Mouse (Mus musculus): ENCODE results near the gene Tuba3b. TPM values are rescaled to one million over a fixed set of nuclear protein-coding genes. Genes with fewer than 3 reads are reported as not detected.

Tuba3b gene
- total and polyA plus RNA-seq, 3 experiments: not detected

- Histone ChIP-seq H3K4me1 (ENCODE audit: control insufficient read depth in 1 of 2, insufficient read depth in 2 of 2) (no peaks in the 10 kb centered on the region), H3K4me3 (replicated peaks in 1 of 3; ENCODE audit: low read depth in 2 of 3, low read length in 2 of 3, poor library complexity in 1 of 3) (no peak overlapping the region), H3K9ac (ENCODE audit: insufficient read depth, low read depth) (no peak overlapping the region), H3K36me3 (replicated peaks in 1 of 2; ENCODE audit: control insufficient read depth in 1 of 2, insufficient read depth in 1 of 2, low read length in 1 of 2) (no peaks in the 10 kb centered on the region), H3K79me2 (replicated peaks; ENCODE audit: control insufficient read depth, extremely low read depth, insufficient read depth, poor library complexity, severe bottlenecking) (no peaks in the 10 kb centered on the region), H3K4me2 (ENCODE audit: insufficient read depth, low read depth, poor library complexity, severe bottlenecking) (no peak overlapping the region), H3K9me3 (replicated peaks; ENCODE audit: low read length) (peaks cover 3% of the 10 kb centered on the region), H3K27me3 (replicated peaks) (no peaks in the 10 kb centered on the region), H3K27ac (ENCODE audit: insufficient read depth, low read depth) (no peak overlapping the region)
- DNase-seq (ENCODE audit: extremely low read depth): no peak
- dilution Hi-C loops (cut with MboI; ENCODE audit: extremely low pct_ligation_motif_present, extremely low pct_unique_long_range_greater_than_20kb, low sequenced_read_pairs): no loop called here
- TF ChIP-seq USF2 (conservative IDR thresholded peaks at IDR 0.05; ENCODE audit: low read depth, low read length) (no peak), E2F4 (IDR thresholded peaks at IDR 0.05; ENCODE audit: insufficient replicate concordance, low read depth, low read length) (no peak), ZKSCAN1 (IDR thresholded peaks at IDR 0.05; ENCODE audit: borderline replicate concordance, low read depth, low read length) (no peak)
- in situ Hi-C loops (cut with MboI; ENCODE audit: low pct_ligation_motif_present, low pct_unique_long_range_greater_than_20kb, low sequenced_read_pairs): no loop called here
Measured at GRCm38 (mm10) chr6:145667654-145668053, 52.1 kb downstream of the Tuba3b start.

- TF ChIP-seq ZKSCAN1 (IDR thresholded peaks at IDR 0.05; ENCODE audit: borderline replicate concordance, low read depth, low read length): no peak
- TF ChIP-seq USF2 (conservative IDR thresholded peaks at IDR 0.05; ENCODE audit: low read depth, low read length): no peak
- TF ChIP-seq POLR2AphosphoS2 (IDR thresholded peaks at IDR 0.05; ENCODE audit: low read depth, low read length): no peak
- TF ChIP-seq MEF2A (IDR thresholded peaks at IDR 0.05; ENCODE audit: borderline replicate concordance, low read depth, low read length): no peak
- no peak for TF ChIP-seq ZMIZ1 (IDR thresholded peaks at IDR 0.05; ENCODE audit: low read depth, low read length)
- TF ChIP-seq MXI1 (IDR thresholded peaks at IDR 0.05; ENCODE audit: low read depth, low read length): no peak
- dilution Hi-C loops (cut with MboI; ENCODE audit: extremely low pct_ligation_motif_present, extremely low pct_unique_long_range_greater_than_20kb, low sequenced_read_pairs): no loop called here
- Histone ChIP-seq H3K79me2 (replicated peaks; ENCODE audit: control insufficient read depth, extremely low read depth, insufficient read depth, poor library complexity, severe bottlenecking) (no peaks in the 10 kb centered on the region), H3K27ac (ENCODE audit: insufficient read depth, low read depth) (no peak overlapping the region), H3K4me1 (ENCODE audit: control insufficient read depth in 1 of 2, insufficient read depth in 2 of 2) (no peaks in the 10 kb centered on the region), H3K36me3 (replicated peaks in 1 of 2; ENCODE audit: control insufficient read depth in 1 of 2, insufficient read depth in 1 of 2, low read length in 1 of 2) (no peaks in the 10 kb centered on the region), H3K4me3 (replicated peaks in 1 of 3; ENCODE audit: low read depth in 2 of 3, low read length in 2 of 3, poor library complexity in 1 of 3) (no peak overlapping the region), H3K27me3 (replicated peaks) (no peaks in the 10 kb centered on the region), H3K4me2 (ENCODE audit: insufficient read depth, low read depth, poor library complexity, severe bottlenecking) (no peak overlapping the region), H3K9ac (ENCODE audit: insufficient read depth, low read depth) (no peak overlapping the region), H3K9me3 (replicated peaks; ENCODE audit: low read length) (peaks cover 3% of the 10 kb centered on the region)
- in situ Hi-C loops (cut with MboI; ENCODE audit: low pct_ligation_motif_present, low pct_unique_long_range_greater_than_20kb, low sequenced_read_pairs): no loop called here
- no peak for DNase-seq (ENCODE audit: extremely low read depth)
Measured at GRCm38 (mm10) chr6:145669596-145670071, 54.1 kb downstream of the Tuba3b start.

Other genes with a start within 250 kb of the Tuba3b start
- gene Lmntd1, start 1.4 kb upstream of the Tuba3b start, total RNA-seq (2012; rRNA removed): 0.08 TPM in 1 of 2 replicates, not detected in the other
- 0.26 and 0.35 TPM in 2 replicates for gene Lmntd1, start 1.4 kb upstream of the Tuba3b start, total RNA-seq (2014; rRNA removed)
- 0.43 and 0.48 TPM in 2 replicates for gene Lmntd1, start 1.4 kb upstream of the Tuba3b start, polyA plus RNA-seq (2012; ENCODE audit: insufficient read length, low read depth)
- 0.13 and 0.34 TPM in 2 replicates for gene Rassf8, start 131.0 kb downstream of the Tuba3b start, total RNA-seq (2012; rRNA removed)
- 0.46 and 0.48 TPM in 2 replicates for gene Rassf8, start 131.0 kb downstream of the Tuba3b start, total RNA-seq (2014; rRNA removed)
- 0.59 and 0.80 TPM in 2 replicates for gene Rassf8, start 131.0 kb downstream of the Tuba3b start, polyA plus RNA-seq (2012; ENCODE audit: insufficient read length, low read depth)
- gene Bhlhe41, start 249.8 kb downstream of the Tuba3b start, total RNA-seq (2012; rRNA removed): 12.6 and 19.1 TPM in 2 replicates
- gene Bhlhe41, start 249.8 kb downstream of the Tuba3b start, total RNA-seq (2014; rRNA removed): 11.9 and 12.5 TPM in 2 replicates
- 105 and 110 TPM in 2 replicates for gene Bhlhe41, start 249.8 kb downstream of the Tuba3b start, polyA plus RNA-seq (2012; ENCODE audit: insufficient read length, low read depth)